Mouse (Mus musculus) c-Kit-negative CD71-positive TER-119-positive erythroid progenitor cells, embryonic 14.5 days (primary cell): Measurements from ENCODE around the gene Olfr293.

Experiments
- DNase-seq: peaks from one replicate; pipeline ENCODE4 v3.0.0-alpha.2; 2013; ENCODE audit warnings: low read depth, low spot score

The Olfr293 gene

GRCm38 (mm10) chr7:86648761-86649160 is at the start of gene Olfr293:
Gene Olfr293, plus strand, starts transcription at chr7:86649061.
- DNase-seq: no peak

DNA sequence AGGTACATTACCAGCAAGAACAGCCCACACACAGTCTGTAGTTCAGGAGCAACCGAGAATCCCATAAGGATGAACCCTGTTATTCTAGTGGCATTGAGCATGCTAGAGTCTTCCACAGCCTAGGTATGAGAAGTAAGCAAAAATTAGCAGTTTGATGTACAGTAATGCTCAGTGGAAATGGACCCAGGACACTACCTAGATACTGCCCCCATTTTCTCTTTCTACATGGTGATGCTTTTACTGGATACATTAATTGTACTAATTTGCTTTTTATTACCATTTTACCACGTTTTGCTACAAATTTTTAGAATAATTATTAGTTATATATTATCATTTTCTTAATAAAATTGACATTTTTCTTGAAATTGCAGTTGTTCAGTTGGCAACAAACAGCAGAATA is 32.3 kb upstream of the Olfr293 start, which contains the start of gene Olfr294:
TSS of gene Olfr294 (minus strand) at position 101 of the 400 bp plus-strand sequence.
- DNase-seq: no peak

- DNase-seq: no peak
Observed at GRCm38 (mm10) chr7:86688030-86688429, 39.2 kb downstream of the Olfr293 start, which contains the start of gene Olfr292. Gene Olfr292, plus strand, starts transcription at chr7:86688330.
